Mouse (Mus musculus) forebrain, embryonic 12.5 days (tissue): Measurements from ENCODE around the gene Dmrtc2. TPM values are rescaled to one million over a fixed set of nuclear protein-coding genes. Genes with fewer than 3 reads are reported as not detected.
A peak's percentile ranks its signal among the peaks of the same experiment; 100 is the strongest.
"Not testable (repeated sequence)": the region's sequence is repeated elsewhere in the genome, so short reads cannot be mapped to it uniquely, and the experiment has no call there.

Experiments used
- ATAC-seq: fragments of 200-750 bp; cut with Nextera tagmentation; 2 replicates; pipeline ENCODE4 v1.8.0; 2017; ENCODE audit warnings: moderate TSS enrichment; ENCODE audit not compliant: low FRiP score
- H3K27ac ChIP-seq: fragments of 300-500 bp; sonication (generic); 2 replicates; pipeline ENCODE4 v1.5.1; 2016; ENCODE audit warnings: mild to moderate bottlenecking
- H3K27me3 ChIP-seq: fragments of 300-500 bp; sonication (generic); 2 replicates; pipeline ENCODE4 v1.6.1; 2016; ENCODE audit warnings: mild to moderate bottlenecking
- H3K36me3 ChIP-seq: fragments of 300-500 bp; sonication (generic); replicated peaks from 2 replicates; pipeline ENCODE4 v1.6.1; 2016; ENCODE audit warnings: mild to moderate bottlenecking
- H3K4me1 ChIP-seq: fragments of 300-500 bp; sonication (generic); 2 replicates; pipeline ENCODE4 v1.6.1; 2016
- H3K4me2 ChIP-seq: fragments of 300-500 bp; sonication (generic); 2 replicates; pipeline ENCODE4 v1.6.1; 2016; ENCODE audit warnings: mild to moderate bottlenecking, moderate library complexity
- H3K4me3 ChIP-seq: fragments of 300-500 bp; sonication (generic); replicated peaks from 2 replicates; pipeline ENCODE4 v1.5.1; 2016; ENCODE audit warnings: mild to moderate bottlenecking
- H3K9ac ChIP-seq: fragments of 300-500 bp; sonication (generic); 2 replicates; pipeline ENCODE4 v1.6.1; 2016; ENCODE audit warnings: mild to moderate bottlenecking
- H3K9me3 ChIP-seq: fragments of 300-500 bp; sonication (generic); 2 replicates; pipeline ENCODE4 v1.6.1; 2016
- WGBS: fragments of 180-500 bp; shearing (Covaris S2); methylation state at CpG from one replicate; pipeline ENCODE4 v1.1.7; 2016; 5-methylcytosine and 5-hydroxymethylcytosine counted together
- polyA plus RNA-seq: library from polyadenylated mRNA; unstranded; fragments of >200 nt; fragmentation: Nextera tagmentation; extraction: Ambion mirVana; gene quantifications from 2 replicates; pipeline ENCODE4 v1.2.1, GENCODE M21; 2016

Dmrtc2 gene
- 0.24 TPM in 1 of 2 replicates, not detected in the other for polyA plus RNA-seq

GRCm38 (mm10) chr7:24869532-24870165 lies at the start of gene Dmrtc2, which contains the start of gene Lypd4:
Gene Dmrtc2, plus strand, starts transcription at chr7:24870057.
Gene Lypd4, minus strand, starts transcription at chr7:24869941.
- Histone ChIP-seq H3K36me3 (no peaks in the 10 kb centered on the region), H3K4me1 (peaks cover 11% of the 10 kb centered on the region; the same call in 1 of the 2 replicates), H3K27me3 (peaks cover 4% of the 10 kb centered on the region), H3K4me3 (no peak within 1 kb of the TSS), H3K9me3 (no peaks in the 10 kb centered on the region), H3K4me2 (no peak within 1 kb of the TSS), H3K27ac (0 out of 2 replicates have a peak within 1 kb of the TSS, but pooled peaks have one; percentile 9), H3K9ac (no peak within 1 kb of the TSS)
- ATAC-seq: peak; percentile 39; the same call in 1 of the 2 replicates
- 57% methylated on average over 38 of the region's 41 CpGs for WGBS

GRCm38 (mm10) chr7:24824452-24824851 lies 45.4 kb upstream of the Dmrtc2 start:
- H3K36me3 ChIP-seq: no peaks in the 10 kb centered on the region
- WGBS: 83% methylated on average over 7 of the region's 7 CpGs
- H3K27ac ChIP-seq: no peak overlapping the region
- no peaks in the 10 kb centered on the region for H3K27me3 ChIP-seq
- no peak for ATAC-seq
- H3K9me3 ChIP-seq: no peaks in the 10 kb centered on the region
- no peak overlapping the region for H3K4me2 ChIP-seq
- no peaks in the 10 kb centered on the region for H3K4me1 ChIP-seq
- no peak overlapping the region for H3K9ac ChIP-seq
- H3K4me3 ChIP-seq: no peak overlapping the region

- no peaks in the 10 kb centered on the region for H3K27me3 ChIP-seq
- WGBS: 88% methylated on average over 4 of the region's 4 CpGs
Measured at GRCm38 (mm10) chr7:24827181-24827580, 42.7 kb upstream of the Dmrtc2 start.

DNA sequence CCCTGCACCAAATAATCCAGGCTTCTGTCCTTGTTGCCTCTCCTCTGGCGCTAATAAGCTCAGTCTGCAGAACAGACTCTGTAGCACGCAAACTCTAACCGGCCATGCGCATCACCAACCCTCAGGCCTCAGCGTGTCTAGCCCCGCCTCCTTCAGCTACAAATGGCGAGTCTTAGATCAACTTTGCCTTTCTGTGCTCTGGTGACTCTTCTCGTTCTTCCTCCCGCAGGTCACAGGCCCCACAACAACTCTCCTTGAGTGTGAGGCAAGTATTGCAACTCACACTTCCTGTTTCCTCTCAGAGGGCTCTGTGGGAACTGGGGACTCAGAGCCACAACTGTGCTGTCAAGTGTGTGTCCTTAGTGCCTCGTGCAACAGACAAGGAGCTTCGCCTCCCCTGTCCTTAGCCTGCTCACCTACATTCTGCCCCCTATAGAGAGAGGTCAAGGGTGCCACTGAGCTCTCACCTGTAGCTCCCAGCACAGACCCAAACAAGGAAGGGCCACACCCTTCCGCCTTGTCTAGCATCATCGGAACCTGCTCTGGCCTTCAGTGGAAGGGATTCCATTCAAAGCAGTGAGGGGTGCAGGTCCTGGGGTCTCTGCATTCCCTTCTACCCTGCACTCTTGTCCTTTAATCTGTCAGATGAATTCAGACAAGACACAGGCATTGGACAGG lies 31.0 kb upstream of the Dmrtc2 start:
- not testable (repeated sequence) for H3K36me3 ChIP-seq, H3K9ac ChIP-seq, H3K4me1 ChIP-seq, H3K27ac ChIP-seq, H3K4me3 ChIP-seq, H3K9me3 ChIP-seq, H3K27me3 ChIP-seq, H3K4me2 ChIP-seq, ATAC-seq
- 73% methylated on average over 12 of the region's 13 CpGs for WGBS

More at GRCm38 (mm10) chr7:24827181-24827580, 42.7 kb upstream of the Dmrtc2 start:
- H3K27ac ChIP-seq: no peak overlapping the region
- H3K4me2 ChIP-seq: no peak overlapping the region
- no peak overlapping the region for H3K9ac ChIP-seq
- no peaks in the 10 kb centered on the region for H3K4me1 ChIP-seq
- no peaks in the 10 kb centered on the region for H3K36me3 ChIP-seq
- no peaks in the 10 kb centered on the region for H3K9me3 ChIP-seq
- ATAC-seq: no peak
- no peak overlapping the region for H3K4me3 ChIP-seq

- Histone ChIP-seq H3K27ac (no peak overlapping the region), H3K36me3 (no peaks in the 10 kb centered on the region), H3K9ac (no peak overlapping the region), H3K27me3 (no peaks in the 10 kb centered on the region), H3K4me2 (no peak overlapping the region), H3K4me3 (no peak overlapping the region), H3K4me1 (no peaks in the 10 kb centered on the region), H3K9me3 (no peaks in the 10 kb centered on the region)
- no peak for ATAC-seq
- WGBS: 88% methylated on average over 8 of the region's 8 CpGs
Measured at GRCm38 (mm10) chr7:24839410-24839808, 30.4 kb upstream of the Dmrtc2 start.

GRCm38 (mm10) chr7:24840331-24840730 lies 29.5 kb upstream of the Dmrtc2 start:
- Histone ChIP-seq H3K27me3 (no peaks in the 10 kb centered on the region), H3K4me3 (no peak overlapping the region), H3K36me3 (no peaks in the 10 kb centered on the region), H3K27ac (no peak overlapping the region), H3K4me1 (no peaks in the 10 kb centered on the region), H3K4me2 (no peak overlapping the region), H3K9ac (no peak overlapping the region), H3K9me3 (no peaks in the 10 kb centered on the region)
- no peak for ATAC-seq
- 51% methylated on average over 3 of the region's 3 CpGs for WGBS

- WGBS: 73% methylated on average over 4 of the region's 4 CpGs
- Histone ChIP-seq H3K27ac (no peak overlapping the region), H3K4me2 (no peak overlapping the region), H3K9ac (no peak overlapping the region), H3K36me3 (no peaks in the 10 kb centered on the region), H3K4me3 (no peak overlapping the region), H3K9me3 (no peaks in the 10 kb centered on the region), H3K4me1 (no peaks in the 10 kb centered on the region), H3K27me3 (no peaks in the 10 kb centered on the region)
- no peak for ATAC-seq
Measured at GRCm38 (mm10) chr7:24841009-24841408, 28.8 kb upstream of the Dmrtc2 start.

DNA sequence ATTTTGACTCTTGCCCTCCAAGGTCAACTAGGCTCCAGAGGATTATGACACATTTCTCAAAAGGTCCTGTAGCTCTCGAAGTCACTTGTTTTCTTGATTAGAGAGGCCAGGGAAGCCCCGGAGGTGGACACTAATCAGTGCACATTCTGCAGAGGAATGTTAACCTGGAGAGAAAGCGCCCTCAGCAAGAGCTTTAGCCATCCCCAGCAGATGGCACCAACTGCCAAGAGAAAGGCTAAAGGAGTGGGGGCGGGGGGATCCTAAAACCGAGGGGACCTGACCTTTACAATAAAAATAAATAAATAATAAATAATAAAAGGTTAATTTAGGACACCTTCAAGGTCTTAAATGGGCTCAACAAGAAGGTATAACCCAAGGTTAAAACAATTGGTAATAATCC lies 25.7 kb upstream of the Dmrtc2 start:
- 46% methylated on average over 5 of the region's 5 CpGs for WGBS
- H3K9ac ChIP-seq: no peak overlapping the region
- no peaks in the 10 kb centered on the region for H3K4me1 ChIP-seq
- H3K27ac ChIP-seq: no peak overlapping the region
- H3K36me3 ChIP-seq: no peaks in the 10 kb centered on the region
- H3K4me2 ChIP-seq: no peak overlapping the region
- no peaks in the 10 kb centered on the region for H3K9me3 ChIP-seq
- no peak overlapping the region for H3K4me3 ChIP-seq
- no peaks in the 10 kb centered on the region for H3K27me3 ChIP-seq
- no peak for ATAC-seq

GRCm38 (mm10) chr7:24845181-24845580 lies 24.7 kb upstream of the Dmrtc2 start:
- Histone ChIP-seq H3K9me3 (no peaks in the 10 kb centered on the region), H3K9ac (no peak overlapping the region), H3K4me1 (no peaks in the 10 kb centered on the region), H3K4me3 (no peak overlapping the region), H3K36me3 (no peaks in the 10 kb centered on the region), H3K27ac (no peak overlapping the region), H3K27me3 (no peaks in the 10 kb centered on the region), H3K4me2 (no peak overlapping the region)
- no peak for ATAC-seq
- WGBS: 88% methylated on average over 9 of the region's 9 CpGs

DNA sequence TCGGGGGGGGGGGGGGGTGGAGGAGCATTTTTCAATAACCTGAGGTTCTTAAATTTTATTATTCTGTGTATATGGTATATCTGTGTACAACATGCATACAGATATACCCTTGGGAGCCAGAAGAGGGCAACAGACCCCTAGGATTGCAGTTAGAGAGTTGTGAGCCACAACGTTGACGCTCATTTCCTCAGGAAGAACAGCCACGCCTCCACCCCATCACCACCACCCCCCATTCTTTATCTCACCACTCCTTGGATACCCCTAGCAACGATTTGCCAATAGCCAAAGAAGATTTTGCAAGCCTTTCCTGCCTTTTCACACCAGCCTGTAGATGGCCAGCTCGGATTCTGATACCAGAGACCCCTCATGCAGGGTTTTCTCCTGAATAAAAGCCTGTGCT lies 24.1 kb upstream of the Dmrtc2 start:
- H3K4me1 ChIP-seq: 0 out of 2 replicates have a peak, but pooled peaks cover under 1% of the 10 kb centered on the region
- H3K27ac ChIP-seq: no peak overlapping the region
- H3K4me2 ChIP-seq: no peak overlapping the region
- H3K9me3 ChIP-seq: no peaks in the 10 kb centered on the region
- no peak overlapping the region for H3K4me3 ChIP-seq
- H3K27me3 ChIP-seq: no peaks in the 10 kb centered on the region
- H3K36me3 ChIP-seq: no peaks in the 10 kb centered on the region
- ATAC-seq: no peak; the same call in 1 of the 2 replicates
- 2% methylated on average over 6 of the region's 6 CpGs for WGBS
- H3K9ac ChIP-seq: no peak overlapping the region

GRCm38 (mm10) chr7:24846576-24846975 lies 23.3 kb upstream of the Dmrtc2 start:
- H3K9me3 ChIP-seq, H3K9ac ChIP-seq, H3K4me3 ChIP-seq, ATAC-seq, H3K27me3 ChIP-seq, H3K27ac ChIP-seq, H3K4me1 ChIP-seq, H3K4me2 ChIP-seq, H3K36me3 ChIP-seq: not testable (repeated sequence)
- 35% methylated on average over 2 of the region's 2 CpGs for WGBS

GRCm38 (mm10) chr7:24850162-24850561 lies 19.7 kb upstream of the Dmrtc2 start:
- WGBS: 30% methylated on average over 5 of the region's 5 CpGs
- ATAC-seq: no peak
- Histone ChIP-seq H3K9me3 (no peaks in the 10 kb centered on the region), H3K27me3 (no peaks in the 10 kb centered on the region), H3K36me3 (no peaks in the 10 kb centered on the region), H3K4me2 (no peak overlapping the region), H3K4me1 (peaks cover 8% of the 10 kb centered on the region), H3K27ac (0 out of 2 replicates have a peak overlapping the region, but pooled peaks have one; percentile 43), H3K4me3 (no peak overlapping the region), H3K9ac (no peak overlapping the region)

DNA sequence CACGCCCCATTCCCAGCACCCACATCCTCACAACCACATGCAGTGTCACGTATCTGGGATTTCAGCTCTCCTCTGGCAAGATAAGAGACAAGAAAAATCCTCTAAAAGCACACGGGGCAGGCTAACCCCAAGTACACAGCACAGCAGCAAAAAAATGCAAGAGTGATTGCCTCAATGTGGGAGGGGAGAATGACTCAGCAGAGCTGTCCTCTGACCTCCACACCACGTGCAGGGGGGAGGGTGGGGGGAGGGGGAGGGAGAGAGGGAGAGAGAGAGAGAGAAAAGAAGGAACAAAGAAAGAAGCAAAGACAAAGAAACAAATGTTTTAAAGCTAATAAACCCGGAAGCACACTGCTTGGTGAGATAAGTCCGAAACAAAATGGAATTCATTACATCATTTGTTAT lies 19.0 kb upstream of the Dmrtc2 start:
- Histone ChIP-seq H3K9ac (no peak overlapping the region), H3K4me2 (no peak overlapping the region), H3K4me1 (peaks cover 8% of the 10 kb centered on the region), H3K9me3 (no peaks in the 10 kb centered on the region), H3K27me3 (no peaks in the 10 kb centered on the region), H3K36me3 (no peaks in the 10 kb centered on the region), H3K4me3 (no peak overlapping the region), H3K27ac (no peak overlapping the region)
- WGBS: 38% methylated on average over 6 of the region's 6 CpGs
- ATAC-seq: no peak; the same call in 1 of the 2 replicates
